Mouse (Mus musculus): ENCODE data around the gene Pnrc1.

DNA sequence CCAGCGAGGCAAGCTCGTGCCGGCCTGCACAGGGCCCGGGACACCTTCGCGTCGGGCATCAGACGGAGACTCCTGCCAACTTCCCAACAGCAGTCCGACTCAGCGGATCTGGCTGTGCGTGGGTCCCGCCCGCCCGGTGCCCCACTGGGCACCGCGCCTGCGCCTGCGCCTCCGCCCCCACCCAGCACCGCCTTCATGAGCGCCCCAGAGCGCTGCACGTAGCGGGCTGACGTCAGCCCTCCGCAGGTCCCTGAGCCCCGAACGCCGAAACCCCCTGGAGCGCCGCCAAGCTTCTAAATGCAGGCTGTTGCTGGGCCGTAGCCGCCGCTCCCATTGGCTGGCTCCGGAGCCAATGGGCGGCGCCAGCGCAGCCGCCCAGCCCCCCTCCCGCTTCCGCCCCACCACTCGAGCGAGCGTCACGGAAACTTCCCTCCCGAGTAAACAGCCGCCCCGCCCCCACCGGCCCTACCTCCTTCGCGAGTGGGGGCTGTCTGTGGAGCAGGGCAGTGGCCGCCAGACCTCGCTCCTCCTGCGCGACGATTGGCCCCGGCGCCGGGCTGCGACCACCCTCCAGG lies 42.4 kb downstream of the Pnrc1 start:
- TF ChIP-seq CTCF (IDR thresholded peaks at IDR 0.05; ENCODE audit: borderline replicate concordance, control insufficient read depth, extremely low read depth, insufficient read depth, low read length, poor library complexity) (peak; percentile 64; the same call in 1 of the 2 replicates), POLR2A (IDR thresholded peaks at IDR 0.05; ENCODE audit: control insufficient read depth, extremely low read depth, insufficient read depth, low read length, poor library complexity) (peak; percentile 87)

Data from thymus, adult 2 months (tissue).